Mouse (Mus musculus): ENCODE results near the gene Zfp146. TPM values are rescaled to one million over a fixed set of nuclear protein-coding genes. Genes with fewer than 3 reads are reported as not detected.
A peak's percentile ranks its signal among the peaks of the same experiment; 100 is the strongest.
"Not testable (repeated sequence)": the region's sequence is repeated elsewhere in the genome, so short reads cannot be mapped to it uniquely, and the experiment has no call there.

Zfp146 gene
- total and polyA plus RNA-seq, 2 experiments from 2014 or later = 8.7 to 87.3 TPM

DNA sequence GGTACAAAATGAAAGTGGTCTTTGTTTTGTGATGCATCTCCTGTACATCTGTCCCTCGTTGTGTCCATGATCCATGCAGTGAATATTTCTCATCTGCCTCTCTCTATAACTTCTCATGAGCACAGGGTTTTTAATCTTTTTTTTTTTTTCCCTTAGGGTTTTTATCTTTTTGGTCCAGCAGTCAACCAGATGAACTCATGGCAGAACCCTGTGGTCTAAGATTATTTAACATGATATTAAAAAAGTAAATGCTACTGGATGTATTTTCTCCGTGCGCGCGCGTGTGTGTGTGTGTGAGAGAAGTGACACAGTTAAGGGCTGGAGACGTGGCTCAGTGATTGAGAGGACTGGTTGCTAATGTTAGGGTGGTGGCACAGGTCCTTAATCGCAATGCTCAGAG is 39.6 kb downstream of the Zfp146 start:
- H3K9me3 ChIP-seq (ENCODE audit: low read length) = no peaks in the 10 kb centered on the region
- H3K27me3 ChIP-seq (ENCODE audit: insufficient read depth, low read length) = no peaks in the 10 kb centered on the region
- DNase-seq (no peak), ATAC-seq (no peak)
- H3K27ac ChIP-seq (ENCODE audit: low read depth, low read length) = no peak overlapping the region
- WGBS = 96% methylated on average over 8 of the region's 8 CpGs
- H3K4me2 ChIP-seq (ENCODE audit: low read depth) = no peak overlapping the region
- H3K4me3 ChIP-seq (ENCODE audit: low read depth, low read length) = no peak overlapping the region
- no peak for TF ChIP-seq CTCF (IDR thresholded peaks at IDR 0.05; ENCODE audit: low read depth)
- H3K4me1 ChIP-seq (ENCODE audit: insufficient read depth) = no peaks in the 10 kb centered on the region
- H3K36me3 ChIP-seq (ENCODE audit: insufficient read depth) = peaks cover 74% of the 10 kb centered on the region
- no peak overlapping the region for H3K9ac ChIP-seq

DNA sequence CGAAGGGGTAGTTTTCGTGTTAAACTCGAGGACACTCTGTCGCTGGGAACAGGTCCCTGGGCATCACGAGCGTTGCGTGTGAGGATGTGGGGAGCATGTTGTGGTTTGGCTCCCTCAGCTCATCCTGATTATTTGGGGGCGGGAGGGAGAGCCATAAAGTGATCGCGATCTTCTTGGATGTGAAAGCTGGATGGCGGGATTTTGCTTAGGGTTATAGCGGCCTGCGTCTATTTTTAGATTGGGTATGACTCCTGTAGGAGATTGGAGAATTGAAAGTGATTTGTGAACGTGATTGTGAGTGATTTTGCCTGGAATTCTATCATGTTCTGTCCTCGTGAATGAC is 47.4 kb downstream of the Zfp146 start:
- Histone ChIP-seq H3K4me2 (ENCODE audit: low read depth) (peak overlapping the region; percentile 67), H3K9ac (peak overlapping the region; percentile 78), H3K9me3 (ENCODE audit: low read length) (no peaks in the 10 kb centered on the region), H3K27ac (ENCODE audit: low read depth, low read length) (peak overlapping the region; percentile 89), H3K27me3 (ENCODE audit: insufficient read depth, low read length) (no peaks in the 10 kb centered on the region), H3K36me3 (ENCODE audit: insufficient read depth) (peaks cover 9% of the 10 kb centered on the region), H3K4me3 (ENCODE audit: low read depth, low read length) (peak overlapping the region; percentile 68), H3K4me1 (ENCODE audit: insufficient read depth) (0 out of 2 replicates have a peak, but pooled peaks cover 5% of the 10 kb centered on the region)
- peak; percentile 49 for ATAC-seq
- TF ChIP-seq CTCF (IDR thresholded peaks at IDR 0.05; ENCODE audit: low read depth) = no peak
- WGBS = under 1% methylated on average over 15 of the region's 15 CpGs
- DNase-seq = no peak

DNA sequence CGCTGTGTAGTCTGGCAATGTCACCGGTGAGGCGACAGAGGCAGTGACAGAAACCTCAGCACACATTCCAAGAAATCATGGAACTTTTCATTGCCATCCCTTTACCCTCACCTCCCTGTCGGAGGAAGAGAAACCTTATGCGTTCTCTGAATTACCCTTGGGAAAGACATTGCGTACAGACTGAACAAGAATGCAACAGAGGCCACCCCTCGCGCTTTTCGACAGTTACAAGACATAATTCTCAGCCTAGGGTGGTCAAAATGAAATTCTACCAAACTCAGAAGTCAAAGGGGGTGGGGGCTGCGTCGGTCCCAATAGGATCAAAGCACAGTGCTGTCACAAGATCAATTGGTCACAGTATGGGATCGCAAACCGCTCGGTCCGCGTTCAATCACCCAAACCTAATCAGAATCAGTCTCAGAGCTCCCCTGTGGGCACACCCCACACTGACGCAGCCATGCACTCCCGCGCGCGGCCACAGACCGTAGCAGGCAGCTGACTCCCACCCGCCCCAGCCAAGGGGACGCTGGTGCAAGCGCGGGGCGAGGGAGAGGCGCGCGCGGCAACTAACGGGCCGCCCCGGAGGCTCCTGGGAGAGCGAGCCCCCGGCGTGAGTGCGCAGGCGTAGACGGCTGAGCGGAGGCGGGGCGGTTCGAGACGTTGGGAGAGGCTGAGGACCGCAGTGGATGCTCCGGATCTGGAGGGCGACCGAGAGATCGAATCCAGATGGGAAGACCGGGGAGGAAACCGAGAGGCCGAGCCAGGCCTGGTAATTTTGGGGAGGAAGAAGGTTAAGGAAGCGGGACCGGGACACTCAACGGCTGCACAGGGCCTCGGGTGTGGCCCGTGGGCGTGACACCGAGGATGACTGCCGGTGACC is 48.0 kb downstream of the Zfp146 start, which contains the start of gene Zfp382:
Gene Zfp382 (plus strand): TSS at position 635 of the 880 bp plus-strand sequence.
- peak; percentile 26; the same call in 1 of the 2 replicates for TF ChIP-seq CTCF (IDR thresholded peaks at IDR 0.05; ENCODE audit: low read depth)
- DNase-seq = peak; percentile 95
- peak within 1 kb of the TSS; percentile 89 for H3K27ac ChIP-seq (ENCODE audit: low read depth, low read length)
- 0 out of 2 replicates have a peak, but pooled peaks cover 5% of the 10 kb centered on the region for H3K4me1 ChIP-seq (ENCODE audit: insufficient read depth)
- peak within 1 kb of the TSS; percentile 67 for H3K4me2 ChIP-seq (ENCODE audit: low read depth)
- peak within 1 kb of the TSS; percentile 68 for H3K4me3 ChIP-seq (ENCODE audit: low read depth, low read length)
- ATAC-seq = peak; percentile 98
- H3K27me3 ChIP-seq (ENCODE audit: insufficient read depth, low read length) = no peaks in the 10 kb centered on the region
- no peaks in the 10 kb centered on the region for H3K9me3 ChIP-seq (ENCODE audit: low read length)
- WGBS = under 1% methylated on average over 61 of the region's 61 CpGs
- H3K36me3 ChIP-seq (ENCODE audit: insufficient read depth) = peaks cover 3% of the 10 kb centered on the region; the same call in 1 of the 2 replicates
- H3K9ac ChIP-seq = peak within 1 kb of the TSS; percentile 78

DNA sequence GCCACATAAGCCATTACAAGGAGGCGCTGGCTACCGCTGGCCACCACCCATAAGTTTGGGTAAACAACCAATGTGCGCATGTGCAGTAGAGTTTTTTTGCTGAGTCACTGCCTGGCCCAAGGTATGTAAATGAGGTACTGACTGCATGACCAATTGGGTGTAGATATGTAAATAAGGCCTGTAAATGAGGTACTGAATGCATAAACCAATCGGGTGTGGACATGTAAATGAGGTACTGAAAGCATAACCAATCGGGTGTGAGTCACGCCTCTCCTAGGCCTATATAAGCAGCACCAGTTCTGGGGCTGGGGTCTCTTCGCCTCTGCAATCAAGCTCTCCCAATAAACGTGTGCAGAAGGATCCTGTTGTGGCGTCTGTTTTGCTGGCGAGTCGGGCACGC is 51.6 kb downstream of the Zfp146 start:
- whole genome bisulfite sequencing = 94% methylated on average over 12 of the region's 12 CpGs
- H3K27me3 ChIP-seq (ENCODE audit: insufficient read depth, low read length); H3K4me3 ChIP-seq (ENCODE audit: low read depth, low read length); H3K27ac ChIP-seq (ENCODE audit: low read depth, low read length); H3K4me1 ChIP-seq (ENCODE audit: insufficient read depth); DNase-seq; ATAC-seq; H3K9me3 ChIP-seq (ENCODE audit: low read length); H3K4me2 ChIP-seq (ENCODE audit: low read depth); H3K36me3 ChIP-seq (ENCODE audit: insufficient read depth); H3K9ac ChIP-seq: not testable (repeated sequence)

DNA sequence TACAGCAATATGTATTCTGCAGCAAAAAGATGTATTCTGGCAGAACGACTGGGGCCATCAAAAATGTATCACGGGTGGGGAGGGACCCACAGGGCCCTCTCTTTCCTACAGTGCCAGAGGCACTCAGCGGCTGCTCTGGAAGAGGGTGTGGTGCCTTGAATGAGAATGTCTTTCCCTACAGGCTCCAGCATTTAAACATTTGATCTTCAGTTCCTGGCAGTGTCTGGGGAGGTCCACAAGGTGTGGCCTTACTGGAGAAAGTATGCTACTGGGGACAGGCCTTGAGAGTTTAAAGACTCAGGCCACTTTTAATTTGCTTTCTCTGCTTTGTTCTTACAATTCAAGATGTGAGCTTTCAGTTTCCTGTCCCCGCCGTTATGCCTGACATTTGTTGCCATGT is 53.5 kb downstream of the Zfp146 start:
- H3K27me3 ChIP-seq (ENCODE audit: insufficient read depth, low read length) = no peaks in the 10 kb centered on the region
- ATAC-seq = no peak
- no peak overlapping the region for H3K4me3 ChIP-seq (ENCODE audit: low read depth, low read length)
- no peaks in the 10 kb centered on the region for H3K36me3 ChIP-seq (ENCODE audit: insufficient read depth)
- no peak for DNase-seq
- H3K4me2 ChIP-seq (ENCODE audit: low read depth) = no peak overlapping the region
- WGBS = 94% methylated on average over 5 of the region's 5 CpGs
- H3K4me1 ChIP-seq (ENCODE audit: insufficient read depth) = no peaks in the 10 kb centered on the region
- no peak for TF ChIP-seq CTCF (IDR thresholded peaks at IDR 0.05; ENCODE audit: low read depth)
- no peak overlapping the region for H3K27ac ChIP-seq (ENCODE audit: low read depth, low read length)
- no peak overlapping the region for H3K9ac ChIP-seq
- no peaks in the 10 kb centered on the region for H3K9me3 ChIP-seq (ENCODE audit: low read length)

Other genes starting within 250 kb of the Zfp146 start
- 11.9 and 14.4 TPM in 2 replicates for gene Zfp74, start 215.7 kb downstream of the Zfp146 start, total RNA-seq (2014; rRNA removed)
- gene Zfp74, start 215.7 kb downstream of the Zfp146 start, polyA plus RNA-seq (2015; fragmentation: Nextera tagmentation; extraction: Ambion mirVana) = 6.6 and 15.8 TPM in 2 replicates
- gene Zfp568, start 185.8 kb downstream of the Zfp146 start, total RNA-seq (2014; rRNA removed) = 5.9 and 7.3 TPM in 2 replicates
- gene Zfp568, start 185.8 kb downstream of the Zfp146 start, polyA plus RNA-seq (2015; fragmentation: Nextera tagmentation; extraction: Ambion mirVana) = 0.72 and 2.1 TPM in 2 replicates
- 13.2 and 15.2 TPM in 2 replicates for gene Zfp14, start 118.4 kb downstream of the Zfp146 start, total RNA-seq (2014; rRNA removed)
- 5.3 and 6.9 TPM in 2 replicates for gene Zfp14, start 118.4 kb downstream of the Zfp146 start, polyA plus RNA-seq (2015; fragmentation: Nextera tagmentation; extraction: Ambion mirVana)
- gene Zfp82, start 96.8 kb downstream of the Zfp146 start, total RNA-seq (2014; rRNA removed) = 8.0 and 11.0 TPM in 2 replicates
- 5.9 and 7.3 TPM in 2 replicates for gene Zfp82, start 96.8 kb downstream of the Zfp146 start, polyA plus RNA-seq (2015; fragmentation: Nextera tagmentation; extraction: Ambion mirVana)
- 1.0 TPM in 1 of 2 replicates, not detected in the other for gene Gm26920, start 79.3 kb downstream of the Zfp146 start, total RNA-seq (2014; rRNA removed)
- 0.38 and 1.1 TPM in 2 replicates for gene Gm26920, start 79.3 kb downstream of the Zfp146 start, polyA plus RNA-seq (2015; fragmentation: Nextera tagmentation; extraction: Ambion mirVana)
- gene Zfp566, start 79.2 kb downstream of the Zfp146 start, total RNA-seq (2014; rRNA removed) = 3.6 and 5.0 TPM in 2 replicates
- 15.6 and 19.6 TPM in 2 replicates for gene Zfp566, start 79.2 kb downstream of the Zfp146 start, polyA plus RNA-seq (2015; fragmentation: Nextera tagmentation; extraction: Ambion mirVana)
- gene Zfp260, start 75.0 kb downstream of the Zfp146 start, total RNA-seq (2014; rRNA removed) = 69.8 and 81.0 TPM in 2 replicates
- 51.2 and 55.5 TPM in 2 replicates for gene Zfp260, start 75.0 kb downstream of the Zfp146 start, polyA plus RNA-seq (2015; fragmentation: Nextera tagmentation; extraction: Ambion mirVana)
- gene Zfp382, start 47.8 kb downstream of the Zfp146 start, total RNA-seq (2014; rRNA removed) = 12.3 and 25.3 TPM in 2 replicates
- gene Zfp382, start 47.8 kb downstream of the Zfp146 start, polyA plus RNA-seq (2015; fragmentation: Nextera tagmentation; extraction: Ambion mirVana) = 7.8 and 15.5 TPM in 2 replicates
- 1.4 and 1.9 TPM in 2 replicates for gene Cox7a1, start 14.4 kb upstream of the Zfp146 start, total RNA-seq (2014; rRNA removed)
- gene Cox7a1, start 14.4 kb upstream of the Zfp146 start, polyA plus RNA-seq (2015; fragmentation: Nextera tagmentation; extraction: Ambion mirVana) = 4.3 and 4.9 TPM in 2 replicates
- 162 and 176 TPM in 2 replicates for gene Capns1, start 29.1 kb upstream of the Zfp146 start, total RNA-seq (2014; rRNA removed)
- 59.3 and 65.9 TPM in 2 replicates for gene Capns1, start 29.1 kb upstream of the Zfp146 start, polyA plus RNA-seq (2015; fragmentation: Nextera tagmentation; extraction: Ambion mirVana)
- gene Polr2i, start 62.2 kb upstream of the Zfp146 start, total RNA-seq (2014; rRNA removed) = 71.0 and 80.9 TPM in 2 replicates
- 186 and 247 TPM in 2 replicates for gene Polr2i, start 62.2 kb upstream of the Zfp146 start, polyA plus RNA-seq (2015; fragmentation: Nextera tagmentation; extraction: Ambion mirVana)
- 151 and 204 TPM in 2 replicates for gene Tbcb, start 62.5 kb upstream of the Zfp146 start, total RNA-seq (2014; rRNA removed)
- gene Tbcb, start 62.5 kb upstream of the Zfp146 start, polyA plus RNA-seq (2015; fragmentation: Nextera tagmentation; extraction: Ambion mirVana) = 475 and 558 TPM in 2 replicates
- not detected in 2 replicates for gene Ovol3, start 66.0 kb upstream of the Zfp146 start, total RNA-seq (2014; rRNA removed)
- not detected in 2 replicates for gene Ovol3, start 66.0 kb upstream of the Zfp146 start, polyA plus RNA-seq (2015; fragmentation: Nextera tagmentation; extraction: Ambion mirVana)
- 0.52 TPM in 1 of 2 replicates, not detected in the other for gene Thap8, start 110.3 kb upstream of the Zfp146 start, total RNA-seq (2014; rRNA removed)
- gene Thap8, start 110.3 kb upstream of the Zfp146 start, polyA plus RNA-seq (2015; fragmentation: Nextera tagmentation; extraction: Ambion mirVana) = 0.45 TPM in 2 replicates
- gene Wdr62, start 110.7 kb upstream of the Zfp146 start, total RNA-seq (2014; rRNA removed) = 2.0 and 3.2 TPM in 2 replicates
- gene Wdr62, start 110.7 kb upstream of the Zfp146 start, polyA plus RNA-seq (2015; fragmentation: Nextera tagmentation; extraction: Ambion mirVana) = 2.7 and 2.9 TPM in 2 replicates
- gene Clip3, start 122.0 kb upstream of the Zfp146 start, total RNA-seq (2014; rRNA removed) = 105 and 108 TPM in 2 replicates
- 178 and 186 TPM in 2 replicates for gene Clip3, start 122.0 kb upstream of the Zfp146 start, polyA plus RNA-seq (2015; fragmentation: Nextera tagmentation; extraction: Ambion mirVana)
- gene Alkbh6, start 139.0 kb upstream of the Zfp146 start, total RNA-seq (2014; rRNA removed) = 70.5 and 74.1 TPM in 2 replicates
- gene Alkbh6, start 139.0 kb upstream of the Zfp146 start, polyA plus RNA-seq (2015; fragmentation: Nextera tagmentation; extraction: Ambion mirVana) = 117 and 127 TPM in 2 replicates
- gene Syne4, start 145.1 kb upstream of the Zfp146 start, total RNA-seq (2014; rRNA removed) = 5.2 and 6.5 TPM in 2 replicates
- 1.8 and 4.5 TPM in 2 replicates for gene Syne4, start 145.1 kb upstream of the Zfp146 start, polyA plus RNA-seq (2015; fragmentation: Nextera tagmentation; extraction: Ambion mirVana)
- gene E130208F15Rik, start 152.0 kb upstream of the Zfp146 start, total RNA-seq (2014; rRNA removed) = 0.52 TPM in 1 of 2 replicates, not detected in the other
- gene E130208F15Rik, start 152.0 kb upstream of the Zfp146 start, polyA plus RNA-seq (2015; fragmentation: Nextera tagmentation; extraction: Ambion mirVana) = 0.31 TPM in 1 of 2 replicates, not detected in the other
- gene Sdhaf1, start 154.1 kb upstream of the Zfp146 start, total RNA-seq (2014; rRNA removed) = 9.8 and 14.6 TPM in 2 replicates
- gene Sdhaf1, start 154.1 kb upstream of the Zfp146 start, polyA plus RNA-seq (2015; fragmentation: Nextera tagmentation; extraction: Ambion mirVana) = 18.4 and 20.7 TPM in 2 replicates
- gene Lrfn3, start 193.0 kb upstream of the Zfp146 start, total RNA-seq (2014; rRNA removed) = 25.2 and 28.0 TPM in 2 replicates
- gene Lrfn3, start 193.0 kb upstream of the Zfp146 start, polyA plus RNA-seq (2015; fragmentation: Nextera tagmentation; extraction: Ambion mirVana) = 16.4 and 20.3 TPM in 2 replicates
- 14.5 and 25.6 TPM in 2 replicates for gene Tyrobp, start 244.0 kb upstream of the Zfp146 start, total RNA-seq (2014; rRNA removed)
- gene Tyrobp, start 244.0 kb upstream of the Zfp146 start, polyA plus RNA-seq (2015; fragmentation: Nextera tagmentation; extraction: Ambion mirVana) = 44.2 and 52.5 TPM in 2 replicates

All from forebrain, postnatal 0 days (tissue).